Mouse (Mus musculus): ENCODE measurements around the gene Ltc4s.

Gene Ltc4s

GRCm38 (mm10) chr11:50224671-50225530 lies 13.5 kb downstream of the Ltc4s start:
- no peak for DNase-seq (ENCODE audit: extremely low spot score, low read depth, low spot score)

- DNase-seq (ENCODE audit: extremely low spot score, low read depth, low spot score): no peak
Measured at GRCm38 (mm10) chr11:50223783-50224662, 14.4 kb downstream of the Ltc4s start.

GRCm38 (mm10) chr11:50222559-50223276 lies 15.7 kb downstream of the Ltc4s start:
- no peak for DNase-seq (ENCODE audit: extremely low spot score, low read depth, low spot score)

GRCm38 (mm10) chr11:50219833-50220232 lies 18.6 kb downstream of the Ltc4s start:
- DNase-seq (ENCODE audit: extremely low spot score, low read depth, low spot score): no peak

- DNase-seq (ENCODE audit: extremely low spot score, low read depth, low spot score): no peak
Measured at GRCm38 (mm10) chr11:50217811-50218210, 20.6 kb downstream of the Ltc4s start.

- no peak for DNase-seq (ENCODE audit: extremely low spot score, low read depth, low spot score)
Measured at GRCm38 (mm10) chr11:50216724-50217366, 21.6 kb downstream of the Ltc4s start.

GRCm38 (mm10) chr11:50215633-50216032 lies 22.8 kb downstream of the Ltc4s start:
- no peak for DNase-seq (ENCODE audit: extremely low spot score, low read depth, low spot score)

- no peak for DNase-seq (ENCODE audit: extremely low spot score, low read depth, low spot score)
Measured at GRCm38 (mm10) chr11:50214631-50215030, 23.8 kb downstream of the Ltc4s start.

- DNase-seq (ENCODE audit: extremely low spot score, low read depth, low spot score): no peak
Measured at GRCm38 (mm10) chr11:50212848-50213758, 25.3 kb downstream of the Ltc4s start.

- no peak for DNase-seq (ENCODE audit: extremely low spot score, low read depth, low spot score)
Measured at GRCm38 (mm10) chr11:50212060-50212739, 26.2 kb downstream of the Ltc4s start.

- no peak for DNase-seq (ENCODE audit: extremely low spot score, low read depth, low spot score)
Measured at GRCm38 (mm10) chr11:50211322-50212059, 26.9 kb downstream of the Ltc4s start.

GRCm38 (mm10) chr11:50210505-50211151 lies 27.8 kb downstream of the Ltc4s start, which contains the start of the genes Sqstm1 and Mgat4b:
Gene Sqstm1, minus strand, starts transcription at chr11:50210827.
Gene Mgat4b, plus strand, starts transcription at chr11:50210890.
- DNase-seq (ENCODE audit: extremely low spot score, low read depth, low spot score): no peak

- DNase-seq (ENCODE audit: extremely low spot score, low read depth, low spot score): peak; percentile 64
Measured at GRCm38 (mm10) chr11:50210101-50210504, 28.3 kb downstream of the Ltc4s start.

GRCm38 (mm10) chr11:50208039-50208438 lies 30.4 kb downstream of the Ltc4s start:
- no peak for DNase-seq (ENCODE audit: extremely low spot score, low read depth, low spot score)

GRCm38 (mm10) chr11:50207344-50207743 lies 31.1 kb downstream of the Ltc4s start:
- DNase-seq (ENCODE audit: extremely low spot score, low read depth, low spot score): no peak

GRCm38 (mm10) chr11:50206037-50206436 lies 32.4 kb downstream of the Ltc4s start:
- DNase-seq (ENCODE audit: extremely low spot score, low read depth, low spot score): no peak

GRCm38 (mm10) chr11:50205434-50205833 lies 33.0 kb downstream of the Ltc4s start:
- DNase-seq (ENCODE audit: extremely low spot score, low read depth, low spot score): no peak

Data from hindlimb bud, embryonic 11.5 days (tissue).